Mouse (Mus musculus): ENCODE measurements at regions not wholly inside any gene's neighbourhood (a gene's known extent, or its start where the extent isn't known, plus 50 kb on each side); places are given as distances from the start of the nearest gene placed in this dataset.

GRCm38 (mm10) chr13:91374141-91374540, 85.9 kb upstream of the Ssbp2 start:
- TF ChIP-seq HCFC1 (IDR thresholded peaks at IDR 0.05; ENCODE audit: borderline replicate concordance, insufficient read depth, low read length) (no peak), MAFK (IDR thresholded peaks at IDR 0.05; ENCODE audit: insufficient read depth, low read depth, low read length) (no peak), ZC3H11A (IDR thresholded peaks at IDR 0.05; ENCODE audit: borderline replicate concordance, low read depth, low read length) (no peak)
